Mouse (Mus musculus) right cerebral cortex, adult 18-20 months (tissue): ENCODE measurements around the gene Zfp418.
"Not testable (repeated sequence)": the region's sequence is repeated elsewhere in the genome, so short reads cannot be mapped to it uniquely, and the experiment has no call there.

ENCODE experiments used
- DNase-seq: peaks from one replicate; pipeline ENCODE4 v3.0.0; 2022; ENCODE audit warnings: mixed read lengths

Zfp418 gene

DNA sequence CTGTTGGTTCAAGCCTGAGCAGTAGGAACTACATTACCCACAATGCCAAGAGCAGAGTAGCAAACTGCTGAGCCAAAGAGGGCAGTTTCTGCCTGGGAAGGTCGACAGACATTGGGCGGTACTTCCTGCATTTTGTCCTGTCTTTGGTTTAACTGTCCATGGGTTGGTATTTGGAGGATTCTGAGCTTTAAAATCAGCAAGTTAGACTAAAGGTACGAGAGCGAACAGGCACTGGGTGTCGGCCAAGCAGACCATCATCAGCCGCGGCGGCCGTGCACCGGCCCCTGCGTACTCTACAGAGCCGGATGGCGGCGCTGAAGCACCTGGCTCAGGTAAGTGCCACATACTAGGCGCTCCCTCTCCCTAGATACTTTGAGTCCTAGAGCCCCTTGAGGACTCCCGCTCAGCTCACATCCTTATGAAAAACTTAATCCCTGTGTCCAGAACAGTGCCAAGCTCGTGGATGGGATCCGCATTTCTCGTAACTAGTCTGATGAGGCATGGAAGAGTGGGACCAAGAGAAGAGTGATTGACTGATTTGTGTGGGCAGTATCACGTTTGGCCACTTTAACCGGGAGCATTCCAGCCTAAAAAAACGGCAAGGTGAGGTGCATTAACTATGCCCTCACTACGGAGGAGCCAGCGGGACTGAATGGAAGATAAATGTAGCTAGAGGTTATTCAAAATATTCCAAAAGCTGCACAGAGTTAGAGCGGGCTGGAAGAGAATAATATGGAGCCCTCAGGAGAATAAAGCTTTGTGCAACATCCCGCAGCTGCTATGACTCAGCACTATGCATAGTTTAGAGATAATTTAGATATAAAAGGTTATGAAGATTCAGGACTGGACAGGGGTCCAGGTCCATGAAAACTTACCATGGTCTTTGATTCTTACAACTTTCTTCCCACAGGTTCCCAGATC lies at the start of gene Zfp418:
Gene Zfp418, plus strand, starts transcription at position 104 of the 921 bp plus-strand sequence.
- DNase-seq: peak; percentile 79

- DNase-seq: no peak
These were observed 49.5 kb upstream of the Zfp418 start for GRCm38 (mm10) chr7:7121602-7121980.

- DNase-seq: not testable (repeated sequence)
These were observed 40.5 kb upstream of the Zfp418 start for GRCm38 (mm10) chr7:7130491-7131124.

DNA sequence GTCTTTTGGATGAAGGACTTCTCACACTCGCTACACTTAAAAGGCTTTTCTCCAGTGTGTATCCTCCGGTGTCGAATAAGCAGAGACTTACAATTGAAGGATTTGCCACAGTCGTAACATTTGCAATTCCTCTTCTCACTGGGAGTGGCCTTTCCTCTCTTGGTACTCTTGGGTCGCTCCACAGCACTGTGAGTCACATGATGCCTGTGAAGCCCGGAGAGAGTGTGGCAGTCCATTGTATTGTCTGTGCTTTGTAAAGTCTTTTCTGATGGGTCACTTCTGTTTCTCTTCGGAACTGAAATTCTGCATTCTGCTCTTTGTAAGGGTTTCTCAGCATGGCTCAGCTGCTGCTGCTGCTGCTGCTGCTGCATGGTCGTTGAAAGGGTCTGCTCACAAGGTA lies 38.4 kb upstream of the Zfp418 start:
- no peak for DNase-seq

GRCm38 (mm10) chr7:7136379-7136866 lies 34.7 kb upstream of the Zfp418 start, which contains the start of gene Zfp773:
TSS of gene Zfp773 (minus strand) at chr7:7136755.
- peak; percentile 57 for DNase-seq

DNA sequence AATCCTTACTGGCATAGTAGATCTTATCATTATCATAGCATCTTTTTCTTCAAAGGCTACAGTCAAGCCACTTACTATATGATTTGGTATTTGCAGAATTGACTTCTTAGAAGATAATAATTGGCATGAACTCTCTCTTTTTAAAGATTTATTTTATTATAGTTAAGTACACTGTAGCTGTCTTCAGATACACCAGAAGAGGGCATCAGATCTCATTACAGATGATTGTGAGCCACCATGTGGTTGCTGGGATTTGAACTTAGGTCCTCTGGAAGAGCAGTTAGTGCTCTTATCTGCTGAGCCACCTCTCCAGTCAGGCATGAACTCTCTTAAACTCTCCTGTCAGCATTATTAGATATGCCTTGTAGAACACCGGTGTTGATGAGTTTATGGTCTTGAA lies 26.9 kb upstream of the Zfp418 start:
- no peak for DNase-seq

- no peak for DNase-seq
These were observed 25.0 kb upstream of the Zfp418 start for GRCm38 (mm10) chr7:7145991-7146608.

DNA sequence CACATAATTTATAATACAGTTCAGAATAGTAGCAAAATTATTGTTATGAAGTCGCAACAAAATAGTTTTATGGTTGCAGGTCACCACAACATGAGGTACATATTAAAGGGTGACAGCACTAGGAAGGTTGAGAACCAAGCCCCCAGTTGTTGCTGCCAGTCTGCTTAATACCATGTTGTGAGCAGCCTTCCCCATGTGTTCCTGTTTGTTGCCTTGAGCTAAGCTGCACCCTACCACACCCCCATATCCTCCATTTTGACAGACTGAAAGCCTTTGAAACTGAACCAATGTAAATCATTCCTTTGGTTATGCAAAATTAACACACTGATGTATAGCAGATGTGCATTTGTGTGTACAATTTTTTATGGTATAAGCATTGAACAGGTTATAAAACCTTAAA lies 14.8 kb downstream of the Zfp418 start:
- no peak for DNase-seq

- no peak for DNase-seq
These were observed 16.5 kb downstream of the Zfp418 start for GRCm38 (mm10) chr7:7187417-7188190.

DNA sequence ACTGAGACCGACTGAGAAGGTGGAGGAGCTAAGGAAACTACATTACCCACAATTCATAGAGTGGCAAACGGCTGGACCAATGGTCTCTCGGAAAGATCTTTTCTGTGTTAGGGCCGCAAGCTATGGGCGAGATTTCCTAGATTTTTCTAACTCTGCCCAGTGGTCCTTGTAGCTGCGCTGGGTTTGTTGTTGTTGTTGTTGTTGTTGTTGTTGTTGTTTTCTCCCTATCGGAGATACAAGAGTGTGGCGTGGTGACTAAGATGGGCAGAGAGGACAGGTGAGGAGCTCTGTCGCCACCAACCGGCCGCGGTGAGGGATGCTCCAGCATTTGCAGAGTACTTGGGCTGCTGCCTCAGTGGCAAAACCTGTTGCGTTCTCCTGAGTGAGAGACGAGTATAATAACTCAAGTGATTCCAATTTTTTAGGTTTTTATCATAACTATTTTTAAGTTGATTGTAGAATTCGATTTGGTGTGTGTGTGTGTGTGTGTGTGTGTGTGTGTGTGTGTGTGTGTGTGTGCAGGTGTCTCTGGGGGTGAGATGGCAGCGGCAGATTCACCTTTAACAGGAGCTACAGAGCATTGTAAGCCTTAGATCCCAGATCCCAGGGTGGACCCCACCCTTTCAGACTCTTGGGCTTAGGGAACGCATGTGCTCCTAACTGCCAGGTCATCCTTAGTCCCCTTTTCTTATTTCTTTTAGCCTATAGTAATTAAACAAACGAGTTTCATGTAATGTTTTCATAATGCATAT lies 17.2 kb downstream of the Zfp418 start:
- DNase-seq: peak; percentile 80

GRCm38 (mm10) chr7:7209313-7210151 lies 38.4 kb downstream of the Zfp418 start, which contains the start of gene Zfp772:
TSS of gene Zfp772 (minus strand) at chr7:7209998.
- peak; percentile 49 for DNase-seq
